Mouse (Mus musculus) regulatory T cell (primary cell): ENCODE data around the gene Acsm5.
"Not testable (repeated sequence)": the region's sequence is repeated elsewhere in the genome, so short reads cannot be mapped to it uniquely, and the experiment has no call there.

Source experiments
- in situ Hi-C: fragments of 300-600 bp; cut with MboI, MseI; formaldehyde crosslinking; loops from one replicate; pipeline ENCODE4 v1.15.1; 2025; ENCODE audit warnings: high pct_unique_total_duplicates

Acsm5 gene

GRCm38 (mm10) chr7:119542445-119542844, 23.2 kb downstream of the Acsm5 start:
- in situ Hi-C loops, result no loop called here

GRCm38 (mm10) chr7:119545572-119545971, 26.3 kb downstream of the Acsm5 start:
- in situ Hi-C loops, result no loop called here

- in situ Hi-C loops, result no loop called here
Measured at GRCm38 (mm10) chr7:119550471-119551222, 31.4 kb downstream of the Acsm5 start.

- in situ Hi-C loops, result no loop called here
Measured at GRCm38 (mm10) chr7:119554040-119554439, 34.8 kb downstream of the Acsm5 start, which contains the start of gene Acsm2. Gene Acsm2 (plus strand): TSS chr7:119554340.

- in situ Hi-C loops, result no loop called here
Measured at GRCm38 (mm10) chr7:119559789-119560451, 40.7 kb downstream of the Acsm5 start.

- in situ Hi-C loops, result no loop called here
Measured at GRCm38 (mm10) chr7:119560452-119560835, 41.2 kb downstream of the Acsm5 start.

- in situ Hi-C loops, result no loop called here
Measured at GRCm38 (mm10) chr7:119561441-119561840, 42.2 kb downstream of the Acsm5 start.

- in situ Hi-C loops, result not testable (repeated sequence)
Measured at GRCm38 (mm10) chr7:119562476-119562875, 43.2 kb downstream of the Acsm5 start.

GRCm38 (mm10) chr7:119594530-119595107, 75.4 kb downstream of the Acsm5 start:
- in situ Hi-C loops, result no loop called here
